Mouse (Mus musculus) CH12.LX (cell line): ENCODE measurements around the gene Eef1akmt3. TPM values are rescaled to one million over a fixed set of nuclear protein-coding genes. Genes with fewer than 3 reads are reported as not detected.

Experiments used
- DNase-seq: peaks from one replicate; pipeline ENCODE4 v3.0.0-alpha.2; 2013; ENCODE audit errors: extremely low read depth
- H3K27ac ChIP-seq: 2 replicates; pipeline ENCODE4 v1.5.1; 2012; ENCODE audit warnings: low read depth, mild to moderate bottlenecking, control low read depth, moderate library complexity; ENCODE audit not compliant: insufficient read depth
- H3K27me3 ChIP-seq: replicated peaks from 2 replicates; pipeline ENCODE3; 2012; ENCODE audit warnings: inconsistent platforms
- H3K36me3 ChIP-seq, 2 experiments: replicated peaks in 1 of 2; 2 replicates each; pipeline versions ENCODE3 to v1.6.1; 2012; ENCODE audit warnings: inconsistent platforms in 1 of 2, low read length in 1 of 2, mild to moderate bottlenecking in 1 of 2, mixed read lengths in 1 of 2, moderate library complexity in 1 of 2; ENCODE audit not compliant: control insufficient read depth in 1 of 2, insufficient read depth in 1 of 2
- H3K4me1 ChIP-seq, 2 experiments: 2 replicates each; pipeline ENCODE4 v1.6.1; 2012; ENCODE audit warnings: inconsistent platforms in 1 of 2, moderate library complexity in 1 of 2; ENCODE audit not compliant: insufficient read depth in 2 of 2, control insufficient read depth in 1 of 2
- H3K4me2 ChIP-seq: 2 replicates; pipeline ENCODE4 v1.6.1; 2012; ENCODE audit warnings: low read depth, mild to moderate bottlenecking, control low read depth; ENCODE audit not compliant: poor library complexity, insufficient read depth, severe bottlenecking
- H3K4me3 ChIP-seq, 3 experiments: fragments of 150-350 bp in 1 of 3; sonication (generic) in 1 of 3; replicated peaks in 1 of 3; 2 replicates each; pipeline versions ENCODE3 to v1.5.1; 2011 to 2012; ENCODE audit warnings: low read depth in 2 of 3, low read length in 2 of 3, mild to moderate bottlenecking in 2 of 3, moderate library complexity in 2 of 3, control low read depth in 1 of 3, improper control_type of control experiment in 1 of 3, inconsistent platforms in 1 of 3, mixed read lengths in 1 of 3; ENCODE audit not compliant: poor library complexity in 1 of 3
- H3K79me2 ChIP-seq: replicated peaks from 2 replicates; pipeline ENCODE4 v1.6.1; 2012; ENCODE audit warnings: mild to moderate bottlenecking, moderate library complexity; ENCODE audit not compliant: control insufficient read depth, poor library complexity, insufficient read depth, severe bottlenecking; ENCODE audit errors: extremely low read depth
- H3K9ac ChIP-seq: 2 replicates; pipeline ENCODE4 v1.6.1; 2012; ENCODE audit warnings: low read depth, mild to moderate bottlenecking, control low read depth, moderate library complexity; ENCODE audit not compliant: insufficient read depth
- H3K9me3 ChIP-seq: replicated peaks from 2 replicates; pipeline ENCODE3; 2012; ENCODE audit warnings: low read length, inconsistent platforms, mixed read lengths
- CHD1 ChIP-seq: IDR thresholded peaks from 2 replicates; pipeline ENCODE4 v1.6.1; 2012; ENCODE audit warnings: low read depth, low read length, improper control_type of control experiment, inconsistent platforms
- CHD2 ChIP-seq: IDR thresholded peaks from 2 replicates; pipeline ENCODE4 v1.6.1; 2011; ENCODE audit warnings: low read length, improper control_type of control experiment
- CTCF ChIP-seq, 2 experiments: IDR thresholded peaks in 1 of 2; conservative IDR thresholded peaks in 1 of 2; 2 replicates each; pipeline ENCODE4 v1.5.1; 2011 to 2012; ENCODE audit warnings: low read depth in 2 of 2, low read length in 2 of 2, improper control_type of control experiment in 1 of 2, inconsistent platforms in 1 of 2, mild to moderate bottlenecking in 1 of 2, moderate library complexity in 1 of 2
- ETS1 ChIP-seq: conservative IDR thresholded peaks from 2 replicates; pipeline ENCODE4 v1.6.1; 2012; ENCODE audit warnings: low read depth, mild to moderate bottlenecking, inconsistent platforms, low read length, improper control_type of control experiment, moderate library complexity
- GABPA ChIP-seq: IDR thresholded peaks from 2 replicates; pipeline ENCODE4 v1.6.1; 2012; ENCODE audit warnings: low read depth, low read length, improper control_type of control experiment, inconsistent platforms; ENCODE audit not compliant: insufficient replicate concordance
- HCFC1 ChIP-seq: IDR thresholded peaks from 2 replicates; pipeline ENCODE4 v1.6.1; 2012; ENCODE audit warnings: low read depth, mild to moderate bottlenecking, inconsistent platforms, low read length, improper control_type of control experiment
- IRF4 ChIP-seq: IDR thresholded peaks from 2 replicates; pipeline ENCODE4 v1.6.1; 2014; ENCODE audit warnings: low read depth, mild to moderate bottlenecking, inconsistent platforms, low read length, improper control_type of control experiment
- JUN ChIP-seq: IDR thresholded peaks from 2 replicates; pipeline ENCODE4 v1.6.1; 2011; ENCODE audit warnings: low read depth, mild to moderate bottlenecking, low read length, improper control_type of control experiment, moderate library complexity; ENCODE audit not compliant: insufficient read depth
- JUND ChIP-seq: conservative IDR thresholded peaks from 2 replicates; pipeline ENCODE4 v1.6.1; 2011; ENCODE audit warnings: low read depth, low read length, improper control_type of control experiment
- MAX ChIP-seq: IDR thresholded peaks from 2 replicates; pipeline ENCODE4 v1.6.1; 2011; ENCODE audit warnings: low read length, improper control_type of control experiment
- MEF2A ChIP-seq: IDR thresholded peaks from 2 replicates; pipeline ENCODE4 v1.6.1; 2014; ENCODE audit warnings: low read depth, mild to moderate bottlenecking, inconsistent platforms, low read length, improper control_type of control experiment, borderline replicate concordance
- MXI1 ChIP-seq: IDR thresholded peaks from 2 replicates; pipeline ENCODE4 v1.6.1; 2011; ENCODE audit warnings: mild to moderate bottlenecking, low read depth, low read length, improper control_type of control experiment
- MYC ChIP-seq: IDR thresholded peaks from 2 replicates; pipeline ENCODE4 v1.6.1; 2011; ENCODE audit warnings: low read depth, mild to moderate bottlenecking, improper control_type of control experiment, low read length
- NELFE ChIP-seq: IDR thresholded peaks from 2 replicates; pipeline ENCODE4 v1.6.1; 2011; ENCODE audit warnings: low read depth, low read length, improper control_type of control experiment
- NRF1 ChIP-seq: IDR thresholded peaks from 2 replicates; pipeline ENCODE4 v1.6.1; 2014; ENCODE audit warnings: low read depth, mild to moderate bottlenecking, inconsistent platforms, low read length, improper control_type of control experiment, moderate library complexity
- POLR2AphosphoS2 ChIP-seq: IDR thresholded peaks from 2 replicates; pipeline ENCODE4 v1.6.1; 2011; ENCODE audit warnings: low read depth, low read length, improper control_type of control experiment
- RAD21 ChIP-seq: IDR thresholded peaks from 2 replicates; pipeline ENCODE4 v1.6.1; 2011; ENCODE audit warnings: low read depth, mild to moderate bottlenecking, low read length, improper control_type of control experiment, moderate library complexity
- RCOR1 ChIP-seq: conservative IDR thresholded peaks from 2 replicates; pipeline ENCODE4 v1.6.1; 2012; ENCODE audit warnings: low read depth, mild to moderate bottlenecking, inconsistent platforms, low read length, improper control_type of control experiment
- SMC3 ChIP-seq: IDR thresholded peaks from 2 replicates; pipeline ENCODE4 v1.6.1; 2011; ENCODE audit warnings: low read depth, low read length, improper control_type of control experiment
- TBP ChIP-seq: conservative IDR thresholded peaks from 2 replicates; pipeline ENCODE4 v1.6.1; 2011; ENCODE audit warnings: low read depth, low read length, improper control_type of control experiment
- TCF12 ChIP-seq: IDR thresholded peaks from 2 replicates; pipeline ENCODE4 v1.6.1; 2014; ENCODE audit warnings: low read depth, mild to moderate bottlenecking, inconsistent platforms, low read length, improper control_type of control experiment
- UBTF ChIP-seq: IDR thresholded peaks from 2 replicates; pipeline ENCODE4 v1.6.1; 2012; ENCODE audit warnings: low read depth, mild to moderate bottlenecking, inconsistent platforms, low read length, improper control_type of control experiment, moderate library complexity
- USF1 ChIP-seq: IDR thresholded peaks from 2 replicates; pipeline ENCODE4 v1.6.1; 2014; ENCODE audit warnings: low read depth, mild to moderate bottlenecking, inconsistent platforms, low read length, improper control_type of control experiment
- USF2 ChIP-seq: conservative IDR thresholded peaks from 2 replicates; pipeline ENCODE4 v1.6.1; 2011; ENCODE audit warnings: low read depth, low read length, improper control_type of control experiment
- ZC3H11A ChIP-seq: IDR thresholded peaks from 2 replicates; pipeline ENCODE4 v1.6.1; 2012; ENCODE audit warnings: low read depth, mild to moderate bottlenecking, inconsistent platforms, low read length, improper control_type of control experiment
- ZKSCAN1 ChIP-seq: IDR thresholded peaks from 2 replicates; pipeline ENCODE4 v1.6.1; 2012; ENCODE audit warnings: low read depth, inconsistent platforms, low read length, improper control_type of control experiment, borderline replicate concordance
- dilution Hi-C: fragments of 300-500 bp; cut with MboI; formaldehyde crosslinking; loops from 2 replicates; pipeline ENCODE4 v1.14.3; 2020; ENCODE audit warnings: low sequenced_read_pairs; ENCODE audit not compliant: extremely low pct_unique_long_range_greater_than_20kb, extremely low pct_ligation_motif_present
- in situ Hi-C: fragments of 300-500 bp; cut with MboI; formaldehyde crosslinking; loops from 3 replicates; pipeline ENCODE4 v1.14.3; 2019; ENCODE audit warnings: low sequenced_read_pairs, low pct_ligation_motif_present, low pct_unique_long_range_greater_than_20kb, mixed read lengths
- polyA plus RNA-seq: library from polyadenylated mRNA; unstranded; fragments of >175 nt; gene quantifications from 2 replicates; pipeline ENCODE4 v1.2.1, GENCODE M21; 2012; ENCODE audit warnings: low read depth; ENCODE audit not compliant: insufficient read length
- total RNA-seq, 2 experiments: library from RNA; depleted of rRNA; stranded (reverse); fragments of 300-350 nt in 1 of 2; fragments of >200 nt in 1 of 2; gene quantifications; 2 replicates each; pipeline ENCODE4 v1.2.3; 2012 to 2014

Gene Eef1akmt3
- total and polyA plus RNA-seq, 3 experiments = 0.78 to 1.1 (median 0.98) TPM

- no peak overlapping the region for H3K9ac ChIP-seq
- peaks cover 6 to 55% of the 10 kb centered on the region in 2 experiments for H3K4me1 ChIP-seq
- peaks cover 12 to 45% of the 10 kb centered on the region in 2 experiments for H3K36me3 ChIP-seq
- dilution Hi-C loops (no loop called here), in situ Hi-C loops (no loop called here)
- no peaks in the 10 kb centered on the region for H3K9me3 ChIP-seq
- H3K4me2 ChIP-seq = no peak overlapping the region
- no peaks in the 10 kb centered on the region for H3K27me3 ChIP-seq
- DNase-seq = peak; percentile 33
- no peak overlapping the region for H3K27ac ChIP-seq
- no peaks in the 10 kb centered on the region for H3K79me2 ChIP-seq
- TF ChIP-seq RCOR1 (no peak), CHD2 (no peak), CTCF (conservative IDR thresholded peaks at IDR 0.05 in 1 of 2, IDR thresholded peaks at IDR 0.05 in 1 of 2; ENCODE audit: low read depth in 2 of 2, low read length in 2 of 2) (no peak), CHD1 (no peak), POLR2AphosphoS2 (no peak), ETS1 (no peak), RAD21 (no peak), UBTF (no peak), GABPA (no peak), MAX (no peak), USF2 (no peak), USF1 (no peak), TCF12 (no peak), IRF4 (no peak), JUND (no peak), MXI1 (no peak)
- peak overlapping the region in 1 of 3 experiments; percentile 6 for H3K4me3 ChIP-seq
Observed at GRCm38 (mm10) chr10:127002056-127002455, 39.3 kb downstream of the Eef1akmt3 start.

- DNase-seq = no peak
- Histone ChIP-seq H3K9me3 (no peaks in the 10 kb centered on the region), H3K27me3 (no peaks in the 10 kb centered on the region), H3K4me3 (peak overlapping the region in 1 of 3 experiments; percentile 44), H3K4me2 (no peak overlapping the region), H3K36me3 (peaks cover 12 to 38% of the 10 kb centered on the region in 2 experiments), H3K79me2 (no peaks in the 10 kb centered on the region)
- in situ Hi-C loops = no loop called here
- no peak for TF ChIP-seq TCF12
- TF ChIP-seq MYC = no peak
- TF ChIP-seq CTCF (conservative IDR thresholded peaks at IDR 0.05 in 1 of 2, IDR thresholded peaks at IDR 0.05 in 1 of 2; ENCODE audit: low read depth in 2 of 2, low read length in 2 of 2) = no peak
- no peak for TF ChIP-seq NRF1
- no peak for TF ChIP-seq POLR2AphosphoS2
- TF ChIP-seq ZKSCAN1 = no peak
- no peak for TF ChIP-seq SMC3
- TF ChIP-seq GABPA = no peak
- no peak for TF ChIP-seq MEF2A
- TF ChIP-seq ETS1 = no peak
- TF ChIP-seq JUN = no peak
- TF ChIP-seq UBTF = no peak
- TF ChIP-seq USF2 = no peak
- no peak for TF ChIP-seq CHD2
- TF ChIP-seq NELFE = no peak
- TF ChIP-seq TBP = no peak
- TF ChIP-seq HCFC1 = no peak
- no peak for TF ChIP-seq IRF4
- no peak for TF ChIP-seq JUND
- TF ChIP-seq ZC3H11A = no peak
- TF ChIP-seq, all 38 proteins: peak for 0
- Histone ChIP-seq H3K4me1 (peaks cover 6 to 55% of the 10 kb centered on the region in 2 experiments), H3K9ac (no peak overlapping the region), H3K27ac (no peak overlapping the region)
- dilution Hi-C loops = no loop called here
Observed at GRCm38 (mm10) chr10:127001297-127001696, 40.0 kb downstream of the Eef1akmt3 start.
